Mouse (Mus musculus) cerebellum, adult 9-11 months (tissue): ENCODE measurements around the gene Depdc1b.

ENCODE experiments used
- DNase-seq: peaks from one replicate; pipeline ENCODE4 v3.0.0; 2022

Depdc1b gene

GRCm38 (mm10) chr13:108354804-108355552 is 38.8 kb downstream of the Depdc1b start:
- DNase-seq, result no peak

DNA sequence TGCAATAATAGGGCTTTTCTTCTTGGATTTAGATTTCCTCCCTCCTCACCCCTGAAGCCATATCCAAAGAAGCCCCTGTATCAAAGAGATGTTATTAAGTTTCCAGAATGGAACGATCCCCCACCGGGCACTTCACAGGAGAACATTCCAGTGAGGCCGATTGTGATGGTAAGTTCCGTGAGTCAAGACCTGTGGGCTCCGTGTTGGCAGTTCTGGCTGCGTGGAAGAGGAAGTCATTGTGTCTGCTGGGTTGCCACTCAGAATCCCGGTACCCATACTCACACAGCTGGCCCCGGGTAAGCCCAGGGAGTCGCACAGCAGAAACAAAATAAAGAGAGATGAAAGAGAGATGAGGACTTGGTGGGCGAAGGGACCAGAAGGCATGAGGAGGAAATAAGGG is 41.2 kb downstream of the Depdc1b start:
- DNase-seq, result no peak

GRCm38 (mm10) chr13:108358228-108358627 is 42.1 kb downstream of the Depdc1b start:
- no peak for DNase-seq

DNA sequence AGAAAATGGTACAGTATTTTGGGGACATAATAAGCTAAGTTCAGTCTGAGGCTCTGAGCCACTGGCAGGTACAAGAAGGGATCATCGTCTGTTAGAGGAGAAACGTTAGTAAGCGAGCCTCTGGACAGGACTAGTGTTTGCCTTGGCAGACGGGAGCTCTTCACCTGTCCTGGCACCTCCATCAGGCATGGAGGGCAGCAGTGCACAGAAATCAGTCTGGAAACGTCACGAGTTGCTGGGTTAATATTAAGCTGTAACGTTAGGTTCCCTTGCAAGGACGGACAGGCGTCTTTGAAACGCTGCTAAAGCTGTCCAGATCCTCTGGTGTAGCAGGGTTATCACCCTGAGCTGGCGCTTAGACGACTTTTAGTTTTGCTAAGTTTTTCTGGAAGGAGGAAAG is 51.4 kb downstream of the Depdc1b start:
- no peak for DNase-seq

DNA sequence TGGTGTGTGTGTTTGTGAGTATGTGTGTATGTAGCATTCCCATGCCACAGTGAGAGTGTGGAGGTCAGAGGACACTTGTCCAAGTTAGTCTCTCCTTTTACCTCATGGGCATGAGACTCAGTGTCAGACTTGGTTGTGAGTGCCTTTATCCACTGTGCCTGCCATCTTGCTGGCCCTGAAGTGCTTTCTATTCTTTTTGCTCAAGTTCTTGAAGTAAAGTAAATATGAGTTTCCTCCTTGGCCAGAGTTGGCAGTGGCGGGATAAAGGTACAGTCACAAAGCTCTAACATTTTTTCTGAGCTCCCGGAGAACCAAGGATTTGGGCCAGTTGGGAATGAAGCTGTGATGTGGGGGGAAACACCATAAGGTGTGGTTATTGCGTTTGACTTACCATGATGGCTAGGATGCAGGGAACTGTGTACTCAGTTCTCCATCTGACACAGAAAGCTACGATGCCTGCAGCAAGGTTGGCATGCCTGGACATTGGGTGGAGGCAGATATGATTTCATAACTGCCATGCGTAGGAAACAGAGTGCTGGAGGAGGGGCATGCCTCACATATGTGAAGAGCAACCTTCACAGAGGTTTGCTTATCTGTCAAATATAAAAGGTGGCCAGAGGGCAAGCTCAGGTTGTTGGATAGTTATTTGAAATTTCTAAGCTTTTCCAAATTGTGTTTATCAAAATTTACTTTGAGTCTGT is 54.3 kb downstream of the Depdc1b start:
- no peak for DNase-seq

DNA sequence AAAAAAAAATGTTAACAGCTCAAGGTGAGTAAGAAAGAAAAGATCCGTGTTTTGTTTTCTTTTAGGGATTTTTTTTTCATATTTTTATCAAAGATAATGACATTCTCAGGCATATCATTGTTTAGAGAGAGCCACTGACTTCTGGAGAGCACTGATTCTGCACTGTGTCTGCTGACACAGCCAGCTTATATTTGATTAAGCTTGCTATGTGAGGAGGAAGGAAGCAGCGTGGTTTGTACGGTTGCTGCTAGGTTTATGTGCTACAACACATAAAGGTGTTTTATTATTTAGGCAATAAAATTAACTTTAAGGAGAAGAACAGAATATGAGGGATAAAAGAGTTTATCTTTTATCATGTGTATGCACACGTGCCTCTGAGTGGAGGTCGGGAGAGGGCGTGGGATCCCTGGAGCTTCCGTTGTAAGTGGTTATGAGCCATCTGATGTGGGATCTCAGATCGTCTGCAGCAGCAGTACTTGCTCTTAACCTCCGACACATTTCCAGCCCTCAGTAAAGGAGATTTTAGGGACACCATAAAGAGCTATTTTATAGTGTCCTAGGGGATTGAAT is 55.3 kb downstream of the Depdc1b start:
- no peak for DNase-seq

DNA sequence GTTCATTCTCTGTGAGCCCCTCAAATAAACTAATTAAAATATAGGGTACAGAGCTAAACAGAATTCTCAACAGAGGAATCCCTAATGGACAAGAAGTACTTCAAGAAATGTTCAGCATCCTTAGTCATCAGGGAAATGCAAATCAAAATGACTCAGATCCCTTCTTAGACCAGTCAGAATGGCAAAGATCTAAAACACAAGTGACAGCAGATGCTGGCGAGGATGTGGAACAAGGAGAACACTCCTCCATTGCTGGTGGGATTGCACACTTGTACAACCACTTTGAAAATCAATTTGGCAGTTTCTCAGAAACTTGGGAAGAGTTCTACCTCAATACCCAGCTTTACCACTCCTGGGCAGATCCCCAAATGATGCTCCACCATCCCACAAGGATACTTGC is 57.1 kb downstream of the Depdc1b start:
- DNase-seq, result no peak

DNA sequence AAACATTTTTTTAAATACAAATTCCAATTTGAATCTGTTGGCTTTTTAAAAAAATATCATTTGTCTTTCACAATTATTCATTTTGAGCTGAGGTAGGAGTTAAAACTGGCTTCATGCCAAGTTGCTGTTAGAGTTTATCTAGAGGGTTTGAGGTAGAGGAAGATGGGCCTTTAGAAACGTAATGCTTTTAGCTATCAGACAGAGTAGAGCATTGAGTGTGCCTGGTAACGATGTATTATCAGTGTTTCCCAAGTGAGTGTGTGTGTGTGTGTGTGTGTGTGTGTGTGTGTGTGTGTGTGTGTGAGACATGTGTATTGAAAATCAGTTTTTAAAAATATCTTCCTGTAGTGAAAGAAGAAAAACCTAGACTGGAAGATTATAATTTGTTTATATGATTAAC is 60.5 kb downstream of the Depdc1b start:
- DNase-seq, result no peak

DNA sequence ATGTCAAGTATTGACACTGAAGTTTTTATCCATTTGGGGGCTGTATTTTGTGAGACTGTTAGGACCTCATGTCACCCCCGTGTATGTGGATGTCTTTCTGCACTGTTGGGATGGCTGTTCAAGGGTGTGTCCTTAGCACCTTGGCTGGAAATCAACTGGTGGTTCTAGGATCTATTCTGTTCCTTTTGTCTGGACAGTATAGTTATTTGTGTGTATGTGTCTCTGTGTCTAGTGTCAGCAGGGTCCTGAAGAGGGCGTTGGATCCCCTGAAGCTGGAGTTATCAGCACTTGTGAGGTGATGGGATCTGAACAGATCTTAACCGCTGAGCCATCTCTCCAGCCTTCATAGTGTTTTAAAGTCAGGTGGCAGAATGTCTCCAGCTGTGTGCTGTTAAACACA is 65.0 kb downstream of the Depdc1b start:
- no peak for DNase-seq

- DNase-seq, result no peak
Observed at GRCm38 (mm10) chr13:108383051-108383450, 66.9 kb downstream of the Depdc1b start.

- no peak for DNase-seq
Observed at GRCm38 (mm10) chr13:108386058-108386457, 69.9 kb downstream of the Depdc1b start.

DNA sequence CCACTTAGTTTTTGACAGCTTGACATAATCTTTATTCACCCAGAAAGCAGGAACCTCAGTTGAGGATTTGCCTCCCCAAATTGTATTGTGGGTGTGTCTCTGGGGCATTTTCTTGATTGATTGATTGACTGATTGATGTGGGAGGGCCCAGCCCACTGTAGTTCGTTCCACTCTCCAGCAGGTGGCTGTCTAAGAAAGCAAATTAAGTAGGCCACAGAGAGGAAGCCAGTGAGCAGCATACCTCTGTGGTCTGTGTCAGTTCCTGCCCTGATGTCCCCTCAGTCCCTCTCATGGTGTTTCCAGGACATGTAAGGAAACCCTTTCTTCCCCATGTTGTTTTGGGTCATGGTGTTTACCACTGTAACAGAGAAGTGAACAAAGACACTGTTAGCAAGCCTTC is 74.4 kb downstream of the Depdc1b start:
- DNase-seq, result no peak

- no peak for DNase-seq
Observed at GRCm38 (mm10) chr13:108403197-108403596, 87.1 kb downstream of the Depdc1b start.

DNA sequence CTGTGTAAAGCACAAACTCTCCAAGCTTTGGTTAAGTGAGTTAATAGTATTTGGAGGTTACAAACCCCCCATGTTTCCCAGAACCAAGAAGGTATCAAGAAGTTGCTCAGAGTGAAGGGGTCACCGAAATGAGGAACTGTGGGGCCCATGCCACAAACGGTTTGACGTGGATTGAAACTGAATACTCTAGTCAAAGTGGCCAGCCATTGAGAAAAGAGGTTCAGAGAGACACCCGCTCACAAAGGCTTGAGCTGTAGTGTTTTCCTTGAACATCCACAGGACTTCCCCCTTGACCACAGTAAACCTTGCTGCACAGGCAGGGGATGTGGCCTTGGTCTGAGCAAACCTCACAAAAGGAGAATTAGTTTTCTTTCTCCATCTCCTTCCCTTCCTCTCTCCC is 88.2 kb downstream of the Depdc1b start:
- no peak for DNase-seq

DNA sequence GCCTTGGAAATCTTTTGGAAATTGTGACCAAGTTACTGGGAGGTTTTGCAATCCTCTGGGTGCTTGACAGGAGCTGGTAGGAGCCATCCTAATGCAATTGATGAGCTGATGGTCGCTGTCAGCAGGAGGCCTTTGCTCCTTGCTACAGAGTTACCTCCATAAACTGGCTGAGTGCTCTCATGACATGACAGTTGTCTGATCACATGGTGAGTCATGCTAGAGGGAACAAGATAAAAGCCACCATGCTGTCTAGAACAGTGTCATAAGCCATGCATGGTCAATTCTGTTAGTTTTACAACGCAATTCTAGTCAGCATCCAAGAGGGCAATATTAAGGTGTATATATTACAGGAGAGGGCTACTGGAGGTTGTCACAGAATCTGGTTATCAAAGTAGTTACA is 99.3 kb downstream of the Depdc1b start:
- DNase-seq, result no peak

DNA sequence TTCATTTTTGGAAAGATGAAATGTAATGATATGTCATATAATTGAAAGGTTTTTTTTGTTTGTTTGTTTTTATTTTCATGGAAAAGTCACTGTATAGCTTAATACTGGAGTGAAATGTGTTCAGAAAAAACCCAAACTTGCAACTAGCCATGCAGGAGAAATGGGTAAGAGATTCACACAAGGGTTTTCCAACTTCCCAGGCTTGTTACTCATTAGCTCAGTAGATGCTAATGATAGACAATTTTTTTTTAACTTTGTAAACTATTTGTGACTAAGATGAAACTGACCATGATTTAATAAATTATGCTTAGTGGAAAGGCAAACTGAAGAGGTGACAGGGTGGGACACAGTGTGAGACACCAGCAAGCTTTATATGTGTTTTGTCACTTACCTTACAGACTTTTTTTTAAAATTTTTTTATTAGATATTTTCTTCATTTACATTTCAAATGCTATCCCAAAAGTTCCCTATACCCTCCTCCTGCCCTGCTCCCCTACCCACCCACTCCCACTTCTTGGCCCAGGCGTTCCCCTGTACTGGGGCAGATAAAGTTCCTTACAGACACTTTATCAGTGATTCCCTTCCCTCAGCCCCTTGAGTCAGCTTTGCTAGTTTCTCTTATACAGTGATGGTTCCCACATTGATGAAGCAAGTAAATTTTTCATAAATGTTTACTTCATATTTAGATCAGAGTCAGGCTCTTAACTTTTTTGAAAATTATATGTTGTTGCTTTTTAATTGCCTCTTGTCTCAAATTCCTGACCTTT is 102.8 kb downstream of the Depdc1b start:
- DNase-seq, result no peak

GRCm38 (mm10) chr13:108426322-108426721 is 110.2 kb downstream of the Depdc1b start:
- DNase-seq, result no peak

- DNase-seq, result no peak
Observed at GRCm38 (mm10) chr13:108428809-108429208, 112.7 kb downstream of the Depdc1b start.

- DNase-seq, result no peak
Observed at GRCm38 (mm10) chr13:108429623-108430022, 113.5 kb downstream of the Depdc1b start.

DNA sequence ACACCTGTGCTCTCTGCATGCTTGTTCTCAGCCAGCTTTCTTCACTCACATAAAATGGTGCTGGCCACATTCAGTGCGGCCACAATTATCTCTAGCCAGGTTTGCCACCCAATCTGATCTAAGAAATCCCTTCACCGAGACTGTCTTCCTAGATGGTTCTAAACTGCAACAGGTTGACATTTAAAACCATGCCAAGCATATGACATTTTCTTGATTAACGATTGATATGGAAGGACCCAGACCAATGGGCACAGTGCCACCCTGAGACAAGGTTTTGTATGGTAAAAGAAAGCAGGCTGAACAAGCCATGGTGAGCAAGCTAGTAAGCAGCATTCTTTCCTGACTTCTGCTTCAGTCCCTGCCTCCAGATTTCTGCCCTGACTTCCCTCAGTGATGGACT is 115.6 kb downstream of the Depdc1b start:
- DNase-seq, result no peak

DNA sequence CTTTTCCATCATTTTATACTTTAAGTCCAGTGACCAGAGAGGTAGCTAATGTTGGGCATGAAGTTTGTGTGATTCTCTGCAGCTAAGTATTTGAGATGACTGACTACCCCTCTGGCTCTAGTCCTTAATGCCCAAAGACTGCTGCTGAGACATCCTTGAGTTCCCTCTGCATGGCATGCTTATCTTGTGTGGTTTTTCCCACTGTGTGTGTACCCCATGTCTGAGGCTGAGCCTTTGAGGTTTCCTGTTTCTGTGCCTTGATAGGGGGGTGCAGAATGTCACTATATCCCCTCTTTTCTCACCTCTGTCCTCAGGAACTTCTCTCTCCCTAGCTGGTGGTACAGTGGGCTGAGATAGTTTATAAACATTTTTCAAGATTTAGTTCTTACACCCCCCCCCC is 119.6 kb downstream of the Depdc1b start:
- no peak for DNase-seq

DNA sequence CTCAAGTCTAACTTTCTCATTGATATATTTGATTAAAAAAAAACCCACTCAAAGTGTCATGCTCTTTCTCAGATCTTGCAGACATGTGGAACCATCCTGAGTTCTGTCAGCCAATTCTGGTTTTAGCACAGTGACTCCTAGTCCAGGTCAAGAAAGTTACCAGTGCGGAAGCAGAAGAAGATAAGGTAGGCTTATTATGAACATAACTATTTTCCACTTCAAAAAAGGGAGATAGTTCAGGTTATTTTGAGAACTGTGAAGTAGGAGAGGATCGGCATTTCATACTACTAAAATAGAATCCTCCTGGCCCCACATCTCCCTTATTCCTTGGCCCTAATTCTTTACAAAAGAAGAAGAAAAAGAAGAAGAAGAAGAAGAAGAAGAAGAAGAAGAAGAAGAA is 121.3 kb downstream of the Depdc1b start:
- DNase-seq, result no peak

- no peak for DNase-seq
Observed at GRCm38 (mm10) chr13:108439012-108439411, 122.9 kb downstream of the Depdc1b start.
